Mouse (Mus musculus): Measurements from ENCODE around the gene Knstrn. TPM values are rescaled to one million over a fixed set of nuclear protein-coding genes. Genes with fewer than 3 reads are reported as not detected.

The Knstrn gene
- polyA plus RNA-seq, 1 experiment from 2014 or later, result 100 TPM

DNA sequence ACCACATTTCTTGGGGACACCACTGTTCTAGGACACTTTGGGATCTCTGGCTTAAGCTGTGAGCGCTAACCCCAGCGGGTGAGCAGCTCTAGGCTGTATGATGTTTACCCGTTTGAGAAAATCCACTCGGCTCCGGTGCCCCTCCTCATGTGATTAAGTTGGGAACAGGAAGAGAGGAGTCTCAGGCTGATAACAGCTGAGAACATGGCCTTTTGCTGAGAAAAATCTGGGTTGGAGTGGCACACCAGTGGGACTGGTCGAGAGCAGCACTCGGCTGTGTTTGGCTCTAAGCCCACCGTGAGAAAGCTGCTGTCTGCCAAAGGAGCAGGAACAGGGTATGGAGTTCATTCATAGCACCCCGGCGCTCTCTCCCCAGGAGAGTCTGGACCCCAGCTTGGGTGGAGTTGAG, 89.5 kb downstream of the Knstrn start:
- no peak for ATAC-seq (ENCODE audit: extremely low read depth, insufficient number of reproducible peaks, low FRiP score, low TSS enrichment)
- peak overlapping the region; percentile 99 for H3K4me2 ChIP-seq
- 11% methylated on average over 10 of the region's 10 CpGs for WGBS
- no peaks in the 10 kb centered on the region for H3K9me3 ChIP-seq
- H3K27ac ChIP-seq (replicated peaks), result peak overlapping the region; percentile 25; the same call in 1 of the 2 replicates
- H3K9ac ChIP-seq, result peak overlapping the region; percentile 93
- no peaks in the 10 kb centered on the region for H3K36me3 ChIP-seq
- H3K4me1 ChIP-seq, result peaks cover 42% of the 10 kb centered on the region
- peak overlapping the region; percentile 94 for H3K4me3 ChIP-seq
- peaks cover 31% of the 10 kb centered on the region for H3K27me3 ChIP-seq (replicated peaks)

Other genes starting within 250 kb of the Knstrn start
- 64.3 and 69.9 TPM in 2 replicates for gene Bub1b, start 215.8 kb upstream of the Knstrn start, polyA plus RNA-seq (2015; fragmentation: Nextera tagmentation; extraction: Ambion mirVana)
- gene Pak6, start 150.7 kb upstream of the Knstrn start, polyA plus RNA-seq (2015; fragmentation: Nextera tagmentation; extraction: Ambion mirVana), result 7.4 and 7.5 TPM in 2 replicates
- gene Ankrd63, start 110.0 kb upstream of the Knstrn start, polyA plus RNA-seq (2015; fragmentation: Nextera tagmentation; extraction: Ambion mirVana), result 0.67 and 0.73 TPM in 2 replicates
- gene Plcb2, start 85.6 kb upstream of the Knstrn start, polyA plus RNA-seq (2015; fragmentation: Nextera tagmentation; extraction: Ambion mirVana), result 0.94 and 1.6 TPM in 2 replicates
- gene Inafm2, start 68.2 kb upstream of the Knstrn start, polyA plus RNA-seq (2015; fragmentation: Nextera tagmentation; extraction: Ambion mirVana), result 36.2 and 38.3 TPM in 2 replicates
- 2.2 and 2.9 TPM in 2 replicates for gene Ccdc9b, start 51.3 kb upstream of the Knstrn start, polyA plus RNA-seq (2015; fragmentation: Nextera tagmentation; extraction: Ambion mirVana)
- gene Phgr1, start 41.2 kb upstream of the Knstrn start, polyA plus RNA-seq (2015; fragmentation: Nextera tagmentation; extraction: Ambion mirVana), result not detected in 2 replicates
- gene Disp2, start 34.3 kb upstream of the Knstrn start, polyA plus RNA-seq (2015; fragmentation: Nextera tagmentation; extraction: Ambion mirVana), result 0.17 and 0.24 TPM in 2 replicates
- 69.9 and 75.6 TPM in 2 replicates for gene Ivd, start 48.0 kb downstream of the Knstrn start, polyA plus RNA-seq (2015; fragmentation: Nextera tagmentation; extraction: Ambion mirVana)
- gene Bahd1, start 86.4 kb downstream of the Knstrn start, polyA plus RNA-seq (2015; fragmentation: Nextera tagmentation; extraction: Ambion mirVana), result 2.3 and 3.1 TPM in 2 replicates
- 19.4 and 21.6 TPM in 2 replicates for gene Chst14, start 112.5 kb downstream of the Knstrn start, polyA plus RNA-seq (2015; fragmentation: Nextera tagmentation; extraction: Ambion mirVana)
- 16.0 and 17.6 TPM in 2 replicates for gene Ccdc32, start 215.4 kb downstream of the Knstrn start, polyA plus RNA-seq (2015; fragmentation: Nextera tagmentation; extraction: Ambion mirVana)
- 4.1 and 4.6 TPM in 2 replicates for gene Rpusd2, start 220.8 kb downstream of the Knstrn start, polyA plus RNA-seq (2015; fragmentation: Nextera tagmentation; extraction: Ambion mirVana)
- gene Knl1, start 233.1 kb downstream of the Knstrn start, polyA plus RNA-seq (2015; fragmentation: Nextera tagmentation; extraction: Ambion mirVana), result 31.4 and 34.7 TPM in 2 replicates

Data from heart, embryonic 13.5 days (tissue).